Mouse (Mus musculus): ENCODE measurements at regions not wholly inside any gene's neighbourhood (a gene's known extent, or its start where the extent isn't known, plus 50 kb on each side); places are given as distances from the start of the nearest gene placed in this dataset.
A peak's percentile ranks its signal among the peaks of the same experiment; 100 is the strongest.

GRCm38 (mm10) chr12:109272101-109272500, 180.5 kb upstream of the Dlk1 start:
- no peak for DNase-seq (ENCODE audit: low spot score in 2 of 2)

DNA sequence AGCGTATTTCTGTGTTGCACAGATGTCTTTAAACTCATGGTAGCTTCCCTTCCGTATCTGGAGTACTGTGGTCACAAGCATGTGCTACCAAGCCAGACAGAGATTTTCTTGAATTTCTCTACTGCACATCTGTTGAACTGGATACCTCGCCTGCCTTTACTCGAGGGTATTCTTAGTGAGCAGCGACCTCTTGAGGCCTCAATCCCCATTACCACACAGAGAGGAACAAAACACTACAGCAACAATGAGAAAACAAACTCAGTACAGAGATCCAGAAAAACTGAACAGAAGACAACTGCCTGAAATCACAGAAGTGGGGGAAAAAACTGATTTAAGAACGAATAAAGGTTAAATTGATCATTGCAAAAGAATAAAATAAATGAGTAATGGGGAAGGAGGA, 137.8 kb upstream of the Dlk1 start:
- DNase-seq (ENCODE audit: low spot score in 2 of 2) = peak in 1 of 2 experiments; percentile 0

DNA sequence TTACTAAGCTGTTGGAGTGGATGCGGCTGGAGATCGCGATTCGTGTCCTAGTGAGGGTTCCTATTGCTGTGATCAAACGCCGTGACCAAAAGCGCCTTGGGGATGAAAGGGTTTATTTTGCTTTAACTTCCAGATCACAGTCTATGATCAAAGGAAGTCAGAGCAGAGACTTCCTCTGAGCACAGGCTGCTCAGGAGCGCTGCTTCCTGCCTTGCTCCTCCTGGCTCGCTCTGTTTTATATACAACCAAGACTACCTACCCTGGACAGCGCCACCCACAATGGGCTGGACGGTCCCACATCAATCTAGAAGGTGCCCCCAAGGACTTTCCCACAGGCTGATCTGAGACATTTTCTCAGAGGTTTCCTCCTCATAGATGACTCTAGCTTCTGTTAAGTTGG, 126.6 kb upstream of the Dlk1 start:
- no peak for DNase-seq (ENCODE audit: low spot score in 2 of 2)

DNA sequence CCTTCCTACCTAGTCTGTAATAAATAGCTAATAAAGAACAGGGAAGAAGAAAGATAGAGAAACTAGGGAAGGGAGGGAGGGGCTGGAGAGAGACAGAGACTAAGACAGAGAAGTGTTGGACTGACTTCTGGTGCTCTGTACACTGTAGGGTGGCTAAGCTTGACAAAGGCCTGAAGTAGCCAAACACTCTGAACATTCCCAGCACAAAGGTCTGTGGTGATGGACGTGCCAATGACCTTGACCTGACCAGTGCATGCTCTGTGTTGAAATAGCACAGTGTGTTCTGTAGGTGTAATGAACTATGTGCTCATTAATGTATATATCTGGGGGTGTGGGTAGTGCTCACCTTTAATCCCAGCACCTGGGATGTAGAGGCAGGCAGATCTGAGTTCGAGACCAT, 81.3 kb upstream of the Dlk1 start:
- no peak for DNase-seq (ENCODE audit: low spot score in 2 of 2)

DNA sequence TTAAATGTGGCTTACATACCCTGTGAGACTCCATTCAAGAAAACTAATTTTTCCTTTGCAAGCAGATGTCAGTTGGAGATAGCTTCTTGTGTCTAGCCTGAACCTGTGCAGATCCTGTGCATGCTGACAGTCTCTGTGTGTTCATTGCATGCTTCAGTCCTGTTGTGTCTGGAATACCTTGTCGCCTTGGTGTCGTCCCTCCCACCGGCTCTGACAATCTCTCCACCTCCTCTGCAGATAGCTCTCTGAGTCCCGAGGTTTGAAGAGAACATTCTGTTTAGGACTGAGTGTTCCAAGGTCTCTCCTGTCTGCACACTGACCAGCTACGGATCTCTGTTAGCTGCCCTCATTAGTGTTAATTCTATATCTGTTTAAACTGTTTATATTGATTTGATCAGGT, 66.8 kb upstream of the Dlk1 start:
- DNase-seq (ENCODE audit: low spot score in 2 of 2) = no peak

DNA sequence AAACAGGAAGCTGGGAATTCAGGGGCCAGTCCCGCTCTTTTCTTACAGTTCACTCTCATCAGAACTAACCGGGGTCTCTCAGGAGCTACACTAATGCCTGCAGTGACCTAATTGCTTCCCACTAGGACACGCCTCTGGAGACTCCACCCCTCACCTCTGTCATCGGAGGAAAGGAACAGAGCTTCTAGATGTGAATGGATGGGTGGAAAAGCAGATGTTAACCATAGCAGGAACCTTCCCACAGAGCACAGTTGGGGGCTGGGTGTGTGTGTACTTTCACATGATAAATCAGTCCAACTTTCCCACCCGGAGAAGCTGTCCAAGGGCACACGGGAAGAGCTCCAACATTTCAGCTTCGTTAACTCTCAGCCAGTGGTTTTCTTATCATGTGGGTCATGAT, 63.8 kb upstream of the Dlk1 start:
- DNase-seq (ENCODE audit: low spot score in 2 of 2) = no peak

GRCm38 (mm10) chr12:109390388-109390920, 62.2 kb upstream of the Dlk1 start:
- no peak for DNase-seq (ENCODE audit: low spot score in 2 of 2)

DNA sequence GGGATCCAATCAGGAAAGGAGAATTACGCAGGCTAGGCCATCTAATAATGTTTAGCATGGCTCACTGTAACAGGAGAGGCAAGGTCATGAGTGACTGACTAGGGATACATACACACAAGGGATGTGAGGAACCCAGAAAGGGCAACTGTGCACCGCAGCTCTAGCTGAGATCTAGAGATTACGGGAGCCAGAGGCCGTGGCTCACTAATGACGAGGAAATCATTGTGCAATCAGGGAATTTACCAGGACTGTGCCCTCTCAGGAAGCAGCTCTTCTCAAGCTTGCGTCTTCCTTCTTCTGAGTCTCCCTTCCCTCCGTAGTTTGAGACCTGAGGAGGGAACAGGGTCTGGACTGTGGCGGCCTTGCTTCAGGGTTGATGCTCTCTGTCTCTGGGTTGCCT, 61.6 kb upstream of the Dlk1 start:
- DNase-seq (ENCODE audit: low spot score in 2 of 2) = no peak

DNA sequence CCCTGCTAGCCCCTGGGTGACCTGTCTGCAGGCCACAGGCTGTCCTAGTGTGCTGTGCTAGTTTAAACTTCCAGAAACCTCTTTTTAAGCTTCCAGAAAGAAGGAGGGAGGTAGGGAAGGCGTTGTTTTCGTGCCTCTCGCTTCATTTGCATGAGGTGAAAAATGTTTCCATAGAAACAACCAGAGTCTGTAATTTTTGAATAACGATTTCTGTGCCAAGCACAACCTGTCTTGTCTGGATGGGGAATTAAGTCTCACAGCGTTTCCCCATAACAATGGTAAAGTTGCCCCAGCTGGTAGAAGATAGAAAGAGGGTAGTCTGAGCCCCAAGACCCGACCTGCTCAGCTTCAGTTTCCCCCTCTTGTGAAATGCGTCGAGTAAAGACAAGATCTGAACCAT, 59.3 kb upstream of the Dlk1 start:
- peak in 1 of 2 experiments; percentile 46 for DNase-seq (ENCODE audit: low spot score in 2 of 2)

- DNase-seq (ENCODE audit: low spot score in 2 of 2) = peak; percentile 62 to 64
Measured at GRCm38 (mm10) chr12:109393795-109394194, 58.8 kb upstream of the Dlk1 start.

DNA sequence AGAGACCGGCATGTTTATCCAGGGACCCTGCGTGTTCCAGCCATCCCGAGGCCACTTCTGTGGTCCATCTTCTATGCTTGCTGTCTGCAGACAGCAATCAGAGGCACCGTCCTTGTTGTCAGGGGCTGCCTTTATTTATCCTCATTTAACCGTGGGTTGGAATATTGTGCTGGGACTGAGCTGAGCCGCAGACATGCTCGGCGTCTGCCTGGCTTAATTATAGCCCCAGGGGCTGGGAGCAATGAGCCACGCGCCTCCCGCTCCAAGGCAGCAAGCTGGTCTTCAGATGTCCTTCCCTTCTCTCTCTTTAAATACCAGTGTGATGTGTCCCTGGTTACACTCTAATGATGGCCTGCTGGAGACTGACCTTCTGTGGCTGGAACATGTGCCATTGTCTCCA, 58.2 kb upstream of the Dlk1 start:
- no peak for DNase-seq (ENCODE audit: low spot score in 2 of 2)

- no peak for DNase-seq (ENCODE audit: low spot score in 2 of 2)
Measured at GRCm38 (mm10) chr12:109396614-109397013, 56.0 kb upstream of the Dlk1 start.

DNA sequence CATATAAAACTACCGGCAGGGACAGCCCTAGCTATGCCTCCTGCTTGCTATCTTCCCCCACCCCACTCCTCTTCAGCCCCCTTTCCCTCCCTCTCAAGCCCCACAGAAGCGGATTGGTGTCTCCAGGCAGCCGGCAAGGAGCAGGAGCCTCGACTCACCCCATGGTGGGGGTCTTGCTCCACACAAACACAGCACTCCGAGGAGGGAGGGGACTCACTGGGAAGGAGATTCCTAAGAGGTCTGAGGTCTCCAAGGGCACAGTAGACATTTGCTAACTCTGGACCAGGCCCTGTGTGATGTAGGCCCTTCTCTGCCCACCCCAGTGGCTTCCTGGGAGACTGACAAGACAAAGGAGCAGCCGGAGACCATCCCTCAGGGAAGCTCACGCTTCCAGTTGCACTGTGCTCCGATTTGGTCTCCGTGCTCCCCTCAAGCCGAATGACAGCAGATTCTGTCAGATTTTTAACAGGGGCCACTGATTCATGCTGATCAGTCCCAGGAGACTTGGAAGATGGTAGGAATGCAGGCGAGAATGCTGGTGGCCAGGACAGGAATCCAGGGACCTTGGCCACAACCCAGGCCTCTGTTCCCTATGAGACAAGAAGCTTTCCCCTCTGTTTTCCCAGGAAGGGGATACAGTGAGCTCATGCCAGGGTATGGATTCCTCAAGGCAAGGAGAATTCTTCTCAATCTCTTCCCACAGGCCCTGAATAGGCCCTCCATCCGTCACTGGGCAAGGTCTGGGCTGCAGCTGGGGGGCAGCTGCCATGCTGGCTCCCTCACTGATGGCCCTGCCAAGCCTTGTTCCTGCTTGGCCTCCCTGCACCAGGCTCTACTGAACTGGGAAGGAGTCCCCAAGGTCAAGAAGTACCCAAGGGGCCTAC, 55.2 kb upstream of the Dlk1 start:
- DNase-seq (ENCODE audit: low spot score in 2 of 2) = no peak

- no peak for DNase-seq (ENCODE audit: low spot score in 2 of 2)
Measured at GRCm38 (mm10) chr12:109398473-109398872, 54.1 kb upstream of the Dlk1 start.

DNA sequence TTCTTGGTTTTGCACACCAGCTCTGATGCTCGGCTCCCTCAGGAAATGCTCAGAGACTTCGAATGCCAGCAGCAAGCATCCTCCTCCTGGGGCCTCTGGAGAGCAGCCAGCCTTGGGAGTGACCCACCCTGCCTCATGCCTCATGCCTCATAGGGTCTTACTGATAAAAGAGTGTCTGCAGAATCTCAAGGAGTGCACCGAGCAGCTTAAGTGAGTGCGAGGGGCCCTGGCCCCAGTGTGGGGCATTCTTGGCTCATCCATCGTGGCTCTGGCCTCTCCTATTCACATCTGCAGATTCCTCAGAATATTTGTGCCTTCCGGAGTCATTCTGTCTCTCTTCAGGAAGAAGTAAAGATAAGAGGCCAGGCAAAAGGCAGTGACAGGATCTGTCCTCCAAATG, 53.7 kb upstream of the Dlk1 start:
- no peak for DNase-seq (ENCODE audit: low spot score in 2 of 2)

DNA sequence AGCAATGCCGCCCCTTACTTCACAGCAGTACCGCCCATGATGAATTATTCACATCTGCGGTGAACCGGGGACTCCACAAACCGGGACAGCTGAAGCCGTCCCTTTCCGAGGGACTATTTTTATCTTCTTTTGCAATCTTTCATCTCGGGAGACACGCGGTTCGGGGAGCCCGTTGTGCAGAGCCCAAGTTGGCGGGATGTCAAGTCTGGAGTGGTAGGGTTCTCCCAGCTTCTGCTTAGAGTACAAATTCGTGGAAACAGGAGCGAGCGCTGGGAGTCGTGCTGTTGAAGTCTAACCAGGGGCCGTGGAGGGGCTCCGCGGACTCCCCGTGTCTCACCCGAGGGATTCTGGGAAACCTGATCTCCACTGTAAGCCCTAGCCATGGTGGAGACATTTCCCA, 53.0 kb upstream of the Dlk1 start:
- DNase-seq (ENCODE audit: low spot score in 2 of 2) = peak; percentile 70 to 74

GRCm38 (mm10) chr12:109400041-109400440, 52.6 kb upstream of the Dlk1 start:
- no peak for DNase-seq (ENCODE audit: low spot score in 2 of 2)

GRCm38 (mm10) chr12:109400936-109401586, 51.6 kb upstream of the Dlk1 start:
- no peak for DNase-seq (ENCODE audit: low spot score in 2 of 2)

- DNase-seq (ENCODE audit: low spot score in 2 of 2) = no peak
Measured at GRCm38 (mm10) chr12:109401696-109402095, 50.9 kb upstream of the Dlk1 start.

- DNase-seq (ENCODE audit: low spot score in 2 of 2) = no peak
Measured at GRCm38 (mm10) chr12:109402226-109402625, 50.4 kb upstream of the Dlk1 start.
